Mouse (Mus musculus): ENCODE results near the gene Ttc30a1.

- TF ChIP-seq CTCF (IDR thresholded peaks at IDR 0.05; ENCODE audit: low read depth, low read length), result no peak
- no peak for TF ChIP-seq POLR2A (IDR thresholded peaks at IDR 0.05; ENCODE audit: borderline replicate concordance, low read depth, low read length)
These were observed 859 bp upstream of the Ttc30a1 start for GRCm38 (mm10) chr2:75982626-75983025.

Measured in bone marrow macrophage, adult 2 months (primary cell).